Mouse (Mus musculus) bone marrow, adult 2 months (tissue): ENCODE results near the gene Pofut1.
"Not testable (repeated sequence)": the region's sequence is repeated elsewhere in the genome, so short reads cannot be mapped to it uniquely, and the experiment has no call there.

Source experiments
- CTCF ChIP-seq: fragments of 200-500 bp; IDR thresholded peaks from 2 replicates; pipeline ENCODE4 v1.5.1; 2011; ENCODE audit warnings: low read length, control low read depth; ENCODE audit not compliant: control insufficient read depth, insufficient read depth
- POLR2A ChIP-seq: fragments of 200-500 bp; IDR thresholded peaks from 2 replicates; pipeline ENCODE4 v1.6.1; 2011; ENCODE audit warnings: low read depth, mild to moderate bottlenecking, control low read depth, low read length, borderline replicate concordance; ENCODE audit not compliant: control insufficient read depth

- TF ChIP-seq POLR2A, CTCF: not testable (repeated sequence)
These were observed 33.0 kb downstream of the Pofut1 start for GRCm38 (mm10) chr2:153274200-153274918.
